Mouse (Mus musculus) gastrocnemius, postnatal 14 days (tissue): ENCODE measurements around the gene Dmbt1. TPM values are rescaled to one million over a fixed set of nuclear protein-coding genes. Genes with fewer than 3 reads are reported as not detected.
A peak's percentile ranks its signal among the peaks of the same experiment; 100 is the strongest.
"Not testable (repeated sequence)": the region's sequence is repeated elsewhere in the genome, so short reads cannot be mapped to it uniquely, and the experiment has no call there.

Experiments
- DNase-seq: peaks from one replicate; pipeline ENCODE4 v3.0.0; 2021; ENCODE audit warnings: mixed read lengths
- intact Hi-C: fragments of 180-260 bp; cut with DNase I; formaldehyde crosslinking; loops from one replicate; pipeline ENCODE4 v1.15.1; 2025; ENCODE audit warnings: low total_unique reads
- total RNA-seq, 2 experiments: library from RNA; stranded (reverse); gene quantifications; 2 replicates each; pipeline ENCODE4 v1.2.3; 2021

Gene Dmbt1
- total RNA-seq, 2 experiments from 2014 or later: not detected

DNA sequence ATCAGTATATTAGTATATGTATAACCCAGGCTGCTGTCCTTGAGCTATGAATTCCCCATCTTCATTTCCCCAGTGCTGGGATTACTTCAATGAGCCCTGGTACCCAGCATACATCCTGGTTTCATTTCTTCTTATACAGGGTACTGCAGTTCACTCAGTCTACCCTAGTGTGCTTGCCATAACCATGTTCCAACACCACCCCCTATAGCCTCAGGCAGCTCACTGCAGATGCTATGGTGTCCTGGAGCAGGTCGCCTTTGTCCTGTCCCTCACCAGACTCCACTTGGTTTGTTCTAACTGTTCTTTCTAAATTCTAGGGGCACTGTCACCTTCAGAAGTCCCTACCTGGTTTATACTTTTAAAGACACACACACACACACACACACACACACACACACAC, 10.8 kb downstream of the Dmbt1 start:
- DNase-seq: no peak
- intact Hi-C loops: loop anchor here (10.0 kb wide), 1 partner anchor 218 kb away; no protein-coding TSS in a partner anchor

DNA sequence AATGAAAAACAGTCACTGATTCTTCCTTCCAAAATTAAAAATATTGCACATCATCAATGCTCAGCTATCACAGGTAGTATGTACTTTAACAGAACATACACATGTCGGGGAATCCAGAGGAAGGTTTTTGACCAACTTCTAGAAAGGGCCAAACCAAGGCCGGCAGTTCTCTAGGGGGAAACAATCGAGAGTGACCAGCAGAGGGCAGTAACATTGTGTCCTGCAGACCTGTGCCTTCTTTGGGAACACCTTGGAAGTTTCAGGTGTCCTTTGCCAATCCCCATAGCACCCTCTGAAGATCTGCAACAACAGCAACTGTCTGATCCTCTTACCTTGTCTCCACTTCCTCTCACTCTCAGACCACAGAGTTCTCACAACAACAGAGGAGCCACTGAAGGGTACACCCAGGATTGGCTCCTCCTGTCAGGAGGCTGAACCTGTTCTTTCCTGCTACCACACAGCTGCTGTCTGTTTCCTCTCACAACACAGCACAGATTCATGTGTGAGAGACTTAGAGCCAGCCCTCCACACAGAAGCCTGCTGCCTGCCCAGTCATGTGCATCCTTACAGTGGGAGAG, 13.5 kb downstream of the Dmbt1 start:
- intact Hi-C loops: loop anchor here (10.0 kb wide), 1 partner anchor 221 kb away; no protein-coding TSS in a partner anchor
- DNase-seq: not testable (repeated sequence)

DNA sequence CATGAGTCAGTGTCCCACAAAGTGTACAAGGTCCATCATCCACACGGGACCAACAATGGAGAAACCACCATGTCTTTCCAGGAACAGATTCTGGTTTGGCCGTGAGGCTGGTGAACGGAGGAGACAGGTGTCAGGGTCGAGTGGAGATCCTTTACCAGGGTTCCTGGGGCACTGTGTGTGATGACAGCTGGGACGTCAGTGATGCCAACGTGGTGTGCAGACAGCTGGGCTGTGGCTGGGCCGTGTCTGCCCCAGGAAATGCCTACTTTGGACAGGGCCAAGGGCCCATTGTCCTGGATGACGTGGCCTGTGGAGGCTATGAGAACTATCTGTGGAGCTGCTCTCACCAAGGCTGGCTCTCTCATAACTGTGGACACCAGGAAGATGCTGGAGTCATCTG, 18.0 kb downstream of the Dmbt1 start:
- DNase-seq: not testable (repeated sequence)
- intact Hi-C loops: loop anchor here (10.0 kb wide), 1 partner anchor 225 kb away; no protein-coding TSS in a partner anchor

DNA sequence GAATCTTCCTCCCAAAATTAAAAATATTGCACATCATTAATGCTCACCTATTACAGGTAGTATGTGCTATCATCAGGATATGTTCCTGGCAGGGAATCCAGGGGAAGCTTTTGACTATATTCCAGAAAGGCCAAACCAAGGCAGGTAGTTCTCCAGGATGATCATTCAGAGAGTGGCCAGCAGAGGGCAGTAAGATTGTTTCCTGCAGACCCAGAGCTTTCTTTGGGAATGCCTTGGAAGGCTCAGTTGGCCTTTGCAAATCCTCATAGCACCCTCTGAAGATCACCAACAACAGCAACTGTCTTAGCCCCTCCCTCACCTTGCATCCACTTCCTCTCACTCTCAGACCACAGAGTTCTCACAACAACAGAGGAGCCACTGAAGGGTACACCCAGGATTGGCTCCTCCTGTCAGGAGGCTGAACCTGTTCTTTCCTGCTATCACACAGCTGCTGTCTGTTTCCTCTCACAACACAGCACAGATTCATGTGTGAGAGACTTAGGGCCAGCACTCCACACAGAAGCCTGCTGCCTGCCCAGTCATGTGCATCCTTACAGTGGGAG, 23.0 kb downstream of the Dmbt1 start:
- no peak for DNase-seq
- intact Hi-C loops: no loop called here

DNA sequence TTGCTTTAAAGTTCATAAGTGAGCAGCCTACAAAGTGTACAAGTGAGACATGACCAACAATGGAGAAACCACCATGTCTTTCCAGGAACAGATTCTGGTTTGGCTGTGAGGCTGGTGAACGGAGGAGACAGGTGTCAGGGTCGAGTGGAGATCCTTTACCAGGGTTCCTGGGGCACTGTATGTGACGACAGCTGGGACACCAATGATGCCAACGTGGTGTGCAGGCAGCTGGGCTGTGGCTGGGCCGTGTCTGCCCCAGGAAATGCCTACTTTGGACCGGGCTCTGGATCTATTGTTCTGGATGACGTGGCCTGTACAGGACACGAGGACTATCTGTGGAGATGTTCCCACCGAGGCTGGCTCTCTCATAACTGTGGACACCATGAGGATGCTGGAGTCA, 26.1 kb downstream of the Dmbt1 start:
- intact Hi-C loops, DNase-seq: not testable (repeated sequence)

DNA sequence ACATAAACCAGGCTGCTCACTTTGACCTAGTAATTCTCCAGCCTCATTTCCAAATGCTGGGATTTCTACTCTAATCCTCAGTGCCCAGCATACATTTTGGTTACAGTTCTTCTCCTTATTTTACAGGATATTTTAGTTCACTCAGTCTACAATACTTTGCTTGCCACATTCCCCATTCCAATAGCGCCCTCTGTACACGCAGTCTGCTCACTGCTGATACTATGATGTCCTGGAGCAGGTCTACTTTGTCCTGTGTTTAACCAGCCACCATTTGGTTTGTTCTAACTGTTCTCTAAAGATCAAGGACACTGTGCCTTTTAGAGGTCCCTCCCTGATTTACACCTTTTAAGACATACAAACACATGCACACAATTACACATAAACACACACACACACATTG, 28.0 kb downstream of the Dmbt1 start:
- intact Hi-C loops, DNase-seq: not testable (repeated sequence)

DNA sequence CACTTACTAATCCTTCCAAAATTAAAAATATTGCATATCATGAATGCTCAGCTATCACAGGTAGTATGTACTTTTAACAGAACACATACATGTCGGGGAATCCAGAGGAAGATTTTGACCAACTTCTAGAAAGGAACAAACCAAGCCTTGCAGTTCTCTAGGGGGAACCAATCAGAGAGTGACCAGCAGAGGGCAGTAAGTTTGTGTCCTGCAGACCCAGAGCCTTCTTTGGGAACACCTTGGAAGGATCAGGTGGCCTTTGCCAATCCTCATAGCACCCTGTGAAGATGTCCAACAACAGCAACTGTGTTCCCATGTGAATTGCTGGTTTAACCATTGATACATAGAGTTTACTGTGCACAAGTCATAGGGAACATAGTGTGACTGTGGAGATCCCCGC, 30.7 kb downstream of the Dmbt1 start:
- intact Hi-C loops: no loop called here
- DNase-seq: no peak

DNA sequence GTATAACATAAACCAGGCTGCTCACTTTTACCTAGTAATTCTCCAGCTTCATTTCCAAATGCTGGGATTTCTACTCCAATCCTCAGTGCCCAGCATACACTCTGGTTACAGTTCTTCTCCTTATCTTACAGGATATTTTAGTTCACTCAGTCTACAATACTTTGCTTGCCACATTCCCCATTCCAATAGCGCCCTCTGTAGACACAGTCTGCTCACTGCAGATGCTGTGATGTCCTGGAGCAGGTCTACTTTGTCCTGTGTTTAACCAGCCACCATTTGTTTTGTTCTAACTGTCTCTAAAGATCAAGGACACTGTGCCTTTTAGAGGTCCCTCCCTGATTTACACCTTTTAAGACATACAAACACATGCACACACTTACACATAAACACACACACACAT, 36.3 kb downstream of the Dmbt1 start:
- DNase-seq: peak; percentile 9
- intact Hi-C loops: not testable (repeated sequence)

DNA sequence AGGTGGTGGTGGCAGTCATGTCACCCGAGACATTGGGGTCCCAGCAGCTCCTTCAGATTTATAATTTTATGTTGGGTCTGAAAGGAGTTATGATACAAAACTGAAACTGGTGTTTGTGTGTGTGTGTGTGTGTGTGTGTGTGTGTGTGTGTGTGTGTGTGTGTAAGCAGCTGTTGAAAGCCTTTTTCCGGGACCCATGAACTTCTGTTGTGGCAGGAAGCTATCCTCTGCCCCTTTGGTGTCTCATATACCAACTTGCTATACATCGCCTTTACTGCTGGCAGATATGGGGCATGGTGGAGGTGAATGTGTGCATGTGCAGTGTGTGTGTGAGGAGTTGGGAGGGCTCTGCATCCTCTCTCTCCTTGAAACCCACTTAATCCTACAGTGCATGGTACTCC, 41.6 kb downstream of the Dmbt1 start:
- intact Hi-C loops, DNase-seq: not testable (repeated sequence)

DNA sequence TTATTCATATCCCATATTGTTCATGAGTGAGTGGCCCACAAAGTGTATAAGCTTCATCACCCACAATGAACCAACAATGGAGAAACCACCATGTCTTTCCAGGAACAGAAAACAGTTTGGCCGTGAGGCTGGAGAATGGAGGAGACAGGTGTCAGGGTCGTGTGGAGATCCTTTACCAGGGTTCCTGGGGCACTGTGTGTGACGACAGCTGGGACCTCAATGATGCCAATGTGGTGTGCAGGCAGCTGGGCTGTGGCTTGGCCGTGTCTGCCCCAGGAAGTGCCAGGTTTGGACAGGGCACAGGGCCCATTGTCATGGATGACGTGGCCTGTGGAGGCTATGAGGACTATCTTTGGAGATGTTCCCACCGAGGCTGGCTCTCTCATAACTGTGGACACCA, 42.2 kb downstream of the Dmbt1 start:
- DNase-seq, intact Hi-C loops: not testable (repeated sequence)

DNA sequence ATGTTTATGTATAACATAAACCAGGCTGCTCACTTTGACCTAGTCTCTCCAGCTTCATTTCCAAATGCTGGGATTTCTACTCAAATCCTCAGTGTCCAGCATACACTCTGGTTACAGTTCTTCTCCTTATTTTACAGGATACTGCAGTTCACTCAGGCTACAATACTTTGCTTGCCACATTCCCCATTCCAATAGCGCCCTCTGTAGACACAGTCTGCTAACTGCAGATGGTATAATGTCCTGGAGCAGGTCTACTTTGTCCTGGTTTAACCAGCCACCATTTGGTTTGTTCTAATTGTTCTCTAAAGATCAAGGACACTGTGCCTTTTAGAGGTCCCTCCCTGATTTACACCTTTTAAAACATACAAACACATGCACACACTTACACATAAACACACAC, 44.1 kb downstream of the Dmbt1 start:
- DNase-seq: no peak
- intact Hi-C loops: no loop called here

DNA sequence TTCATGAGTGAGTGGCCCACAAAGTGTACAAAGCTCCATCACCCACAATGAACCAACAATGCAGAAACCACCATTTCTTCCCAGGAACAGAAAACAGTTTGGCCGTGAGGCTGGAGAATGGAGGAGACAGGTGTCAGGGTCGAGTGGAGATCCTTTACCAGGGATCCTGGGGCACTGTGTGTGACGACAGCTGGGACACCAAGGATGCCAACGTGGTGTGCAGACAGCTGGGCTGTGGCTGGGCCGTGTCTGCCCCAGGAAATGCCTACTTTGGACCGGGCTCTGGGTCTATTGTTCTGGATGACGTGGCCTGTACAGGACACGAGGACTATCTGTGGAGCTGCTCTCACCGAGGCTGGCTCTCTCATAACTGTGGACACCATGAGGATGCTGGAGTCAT, 50.5 kb downstream of the Dmbt1 start:
- intact Hi-C loops, DNase-seq: not testable (repeated sequence)

DNA sequence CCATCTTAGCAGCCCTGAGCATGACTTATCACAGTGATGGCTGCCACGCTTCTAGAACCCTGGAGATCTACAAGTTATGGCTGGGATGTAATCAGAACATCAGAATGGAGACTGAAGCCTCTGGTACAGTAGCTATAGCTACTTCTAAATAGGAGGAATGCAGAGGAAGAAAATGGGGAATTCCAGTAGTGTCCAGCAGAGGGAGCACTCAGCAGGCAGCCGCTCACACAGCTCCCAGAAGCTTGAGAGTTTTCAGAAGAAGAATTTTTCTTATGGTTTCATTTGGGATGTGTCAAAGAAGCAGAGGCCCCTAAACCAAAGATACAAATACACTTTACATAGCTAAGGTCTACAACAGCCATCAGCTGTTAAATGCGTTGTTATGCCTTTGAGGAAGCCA, 80.6 kb downstream of the Dmbt1 start:
- intact Hi-C loops: no loop called here
- DNase-seq: no peak

DNA sequence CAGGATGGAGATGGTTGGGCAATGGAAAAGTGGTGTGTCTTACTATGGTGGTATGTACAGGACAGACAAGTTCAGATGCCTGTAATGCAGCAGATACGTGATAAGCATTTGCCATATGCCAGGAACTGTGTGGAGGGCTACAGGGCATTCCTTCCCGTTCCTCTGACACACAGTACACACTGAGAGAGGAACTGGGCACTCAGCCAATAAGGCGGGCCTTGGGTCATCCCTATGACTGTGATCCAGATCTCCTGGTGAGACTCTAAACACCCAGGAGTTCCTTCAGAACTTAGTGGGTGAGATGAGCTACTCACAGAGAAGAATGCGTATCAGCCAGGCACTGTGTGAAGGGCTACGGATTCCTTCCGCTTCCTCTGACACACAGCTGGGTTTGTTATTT, 81.8 kb downstream of the Dmbt1 start:
- intact Hi-C loops: no loop called here
- DNase-seq: no peak

DNA sequence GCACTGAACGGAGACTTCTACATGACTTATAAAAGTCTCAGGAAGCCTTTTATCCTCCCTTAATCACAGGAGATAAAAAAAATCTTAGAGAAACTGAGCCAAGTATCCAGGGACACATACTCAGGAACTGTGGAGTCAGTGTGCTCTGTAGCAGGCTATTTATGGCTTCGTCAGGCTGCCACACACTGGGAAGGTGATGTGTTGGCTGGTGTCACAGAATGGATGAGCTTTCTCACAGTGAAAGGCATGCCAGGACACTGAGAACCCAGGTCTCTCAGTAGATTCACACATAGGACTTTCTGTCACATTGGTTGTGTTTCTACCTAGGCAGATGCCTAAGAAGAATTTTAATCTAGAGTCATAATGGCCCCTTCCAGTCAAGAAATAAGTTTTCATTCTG, 82.6 kb downstream of the Dmbt1 start:
- intact Hi-C loops: no loop called here
- DNase-seq: no peak

DNA sequence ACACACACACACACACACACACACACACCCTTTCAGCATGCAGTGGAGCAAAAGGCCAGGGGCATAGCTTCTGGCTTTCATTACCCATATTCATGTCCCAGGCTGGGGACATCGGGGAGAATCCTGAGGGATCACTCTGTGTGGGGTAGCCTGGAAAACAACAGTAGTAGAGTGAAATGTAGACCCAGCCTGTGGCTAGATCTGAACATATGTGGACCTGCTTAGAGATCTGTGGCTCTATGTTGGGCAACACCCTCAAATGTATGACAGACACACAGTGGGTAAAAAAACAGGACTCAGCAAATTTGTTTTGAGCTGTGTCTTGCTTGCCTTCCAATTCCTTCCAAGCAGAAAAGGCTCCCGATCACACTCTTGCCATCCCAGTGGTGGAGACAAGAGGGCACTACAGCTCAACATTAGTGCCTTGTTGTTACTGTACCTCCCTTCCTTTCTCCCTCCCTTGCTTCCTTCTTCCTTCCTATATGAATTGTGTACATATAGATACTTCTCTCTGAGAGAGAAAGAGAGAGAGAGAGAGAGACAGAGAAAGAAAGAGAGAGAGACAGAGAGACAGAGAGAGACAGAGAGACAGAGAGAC, 90.5 kb downstream of the Dmbt1 start:
- intact Hi-C loops: no loop called here
- DNase-seq: no peak

DNA sequence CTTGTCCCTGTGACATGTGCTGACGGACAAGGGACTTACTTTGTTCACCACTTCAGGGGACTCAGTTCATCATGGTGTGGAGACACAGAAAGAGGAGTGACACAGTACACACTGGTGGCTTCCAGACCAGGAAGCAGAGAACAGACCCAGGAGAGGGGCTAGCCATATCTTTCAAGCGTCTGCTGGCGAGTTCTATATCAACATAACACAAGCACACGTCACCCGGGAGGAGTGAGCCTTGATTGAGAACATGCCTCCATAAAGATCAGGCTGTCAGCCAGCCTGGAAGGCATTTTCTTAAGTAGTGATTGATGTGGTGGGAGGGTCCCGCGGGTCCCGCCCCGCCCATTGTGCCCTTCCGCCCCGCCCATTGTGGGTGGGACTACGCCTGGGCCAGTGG, 98.2 kb downstream of the Dmbt1 start:
- DNase-seq: no peak

DNA sequence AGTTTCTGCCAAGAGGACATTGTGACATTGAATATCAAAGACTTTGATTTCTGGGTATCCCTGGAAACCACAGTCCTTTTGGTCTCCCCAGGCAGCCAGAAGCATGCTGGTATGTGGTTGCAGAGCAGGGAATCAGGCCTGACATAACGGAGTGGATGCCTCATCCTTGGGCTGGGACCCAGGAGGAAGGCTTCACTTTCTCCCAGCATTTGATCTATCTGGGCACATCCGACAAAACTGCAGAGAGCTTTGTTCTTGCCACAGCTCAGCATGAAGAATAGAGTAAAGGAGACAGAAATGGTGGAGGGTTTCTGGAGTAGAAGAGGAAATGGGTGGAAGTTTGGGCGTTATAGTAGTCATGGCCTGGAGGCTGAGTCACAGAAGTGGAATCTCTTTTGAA, 101.3 kb downstream of the Dmbt1 start:
- intact Hi-C loops: no loop called here
- no peak for DNase-seq

More for the DNA sequence above, 98.2 kb downstream of the Dmbt1 start:
- intact Hi-C loops: no loop called here

DNA sequence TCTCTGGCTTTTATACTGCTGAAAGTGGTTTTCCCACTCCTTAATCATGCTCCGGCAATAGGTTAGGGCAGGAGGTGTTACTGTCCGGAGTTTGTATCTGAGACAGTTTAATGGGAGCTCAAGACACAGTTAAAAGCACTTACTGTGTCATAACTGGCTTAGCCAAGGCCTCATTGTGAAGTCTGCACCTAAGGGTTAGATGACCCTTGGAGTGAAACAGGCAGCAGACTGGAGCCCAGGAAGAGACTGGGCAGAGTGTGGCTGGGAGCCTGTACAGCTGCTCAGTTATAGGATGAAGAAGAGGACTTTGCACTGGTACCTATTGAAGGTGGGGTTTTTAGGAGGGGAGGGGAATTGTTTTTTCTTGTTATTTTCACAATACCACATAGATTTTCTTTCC, 114.4 kb downstream of the Dmbt1 start, which contains the start of gene 4933402N03Rik:
4933402N03Rik (minus strand) TSS at position 101 of the 400 bp plus-strand sequence.
- intact Hi-C loops: no loop called here
- DNase-seq: no peak

DNA sequence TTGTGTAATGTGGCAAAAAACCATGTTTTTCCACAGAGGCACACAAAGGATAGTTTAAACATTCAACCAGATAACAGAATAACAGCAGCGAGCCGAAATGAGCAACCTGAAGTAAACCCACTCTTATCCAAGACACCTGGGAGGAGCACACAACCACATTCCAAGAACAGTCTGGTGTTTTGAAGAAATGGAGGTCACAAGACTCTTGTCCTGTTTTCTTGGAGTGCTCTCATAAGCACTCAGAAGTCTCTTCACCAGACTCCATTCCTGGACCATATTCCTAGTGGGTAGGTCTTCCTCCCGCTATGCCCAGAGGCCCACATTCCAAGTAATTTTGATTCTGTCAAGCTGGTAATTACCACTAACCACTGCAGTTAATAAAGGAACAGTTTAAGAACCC, 118.3 kb downstream of the Dmbt1 start:
- intact Hi-C loops: no loop called here
- no peak for DNase-seq

DNA sequence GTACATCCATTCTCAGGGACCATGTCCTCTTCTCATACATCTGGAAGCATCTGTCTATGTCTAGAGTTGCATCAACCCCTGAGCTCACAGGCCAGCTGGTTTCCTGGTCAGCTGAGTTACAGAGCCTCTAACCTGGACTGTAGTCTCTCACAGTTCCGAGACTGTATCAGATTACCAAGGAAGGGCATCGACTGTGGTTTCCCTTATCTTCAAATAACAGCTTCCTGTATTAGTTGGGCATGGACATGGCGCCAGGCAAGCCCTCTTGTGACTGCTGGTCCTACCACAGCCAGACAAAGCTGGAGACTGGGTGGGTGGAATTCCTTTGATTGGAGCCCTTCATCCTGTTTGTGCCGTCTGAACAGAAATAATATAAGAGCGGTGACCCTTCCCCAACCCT, 121.2 kb downstream of the Dmbt1 start:
- DNase-seq: no peak
- intact Hi-C loops: no loop called here
